Mouse (Mus musculus) intestine, embryonic 15.5 days (tissue): ENCODE measurements around the gene Gzmm. TPM values are rescaled to one million over a fixed set of nuclear protein-coding genes. Genes with fewer than 3 reads are reported as not detected.

Source experiments
- ATAC-seq: fragments of 200-750 bp; cut with Nextera tagmentation; 2 replicates; pipeline ENCODE4 v1.8.0; 2017; ENCODE audit warnings: moderate TSS enrichment, moderate library complexity
- H3K27ac ChIP-seq: fragments of 300-500 bp; sonication (generic); 2 replicates; pipeline ENCODE4 v1.5.1; 2015; ENCODE audit warnings: mild to moderate bottlenecking, inconsistent platforms
- H3K27me3 ChIP-seq: fragments of 300-500 bp; sonication (generic); replicated peaks from 2 replicates; pipeline ENCODE4 v1.6.1; 2015; ENCODE audit warnings: inconsistent platforms
- H3K36me3 ChIP-seq: fragments of 300-500 bp; sonication (generic); 2 replicates; pipeline ENCODE4 v1.6.1; 2015; ENCODE audit warnings: inconsistent platforms
- H3K4me1 ChIP-seq: fragments of 300-500 bp; sonication (generic); replicated peaks from 2 replicates; pipeline ENCODE4 v1.6.1; 2015; ENCODE audit warnings: inconsistent platforms
- H3K4me2 ChIP-seq: fragments of 300-500 bp; sonication (generic); replicated peaks from 2 replicates; pipeline ENCODE4 v1.6.1; 2015; ENCODE audit warnings: mild to moderate bottlenecking, inconsistent platforms
- H3K4me3 ChIP-seq: fragments of 300-500 bp; sonication (generic); replicated peaks from 2 replicates; pipeline ENCODE4 v1.5.1; 2015; ENCODE audit warnings: inconsistent platforms
- H3K9ac ChIP-seq: fragments of 300-500 bp; sonication (generic); 2 replicates; pipeline ENCODE4 v1.6.1; 2015; ENCODE audit warnings: inconsistent platforms
- H3K9me3 ChIP-seq: fragments of 300-500 bp; sonication (generic); 2 replicates; pipeline ENCODE4 v1.6.1; 2016; ENCODE audit warnings: inconsistent platforms
- WGBS: fragments of 180-500 bp; shearing (Covaris S2); methylation state at CpG from one replicate; pipeline ENCODE4 v1.1.7; 2015; 5-methylcytosine and 5-hydroxymethylcytosine counted together
- polyA plus RNA-seq: library from polyadenylated mRNA; unstranded; fragments of >200 nt; fragmentation: Nextera tagmentation; extraction: Ambion mirVana; gene quantifications from 2 replicates; pipeline ENCODE4 v1.2.1, GENCODE M21; 2015

The Gzmm gene
- polyA plus RNA-seq, result 0.52 and 0.76 TPM in 2 replicates

- WGBS, result 71% methylated on average over 4 of the region's 4 CpGs
Measured at GRCm38 (mm10) chr10:79688720-79689119, at the start of gene Gzmm. Gene Gzmm (plus strand): TSS chr10:79689020.

GRCm38 (mm10) chr10:79645711-79646110 lies 43.1 kb upstream of the Gzmm start, which contains the start of gene Odf3l2:
Gene Odf3l2 (minus strand): TSS chr10:79645738.
- Histone ChIP-seq H3K4me2 (no peak within 1 kb of the TSS), H3K9ac (no peak within 1 kb of the TSS), H3K27ac (no peak within 1 kb of the TSS), H3K36me3 (no peaks in the 10 kb centered on the region), H3K9me3 (no peaks in the 10 kb centered on the region), H3K4me1 (no peaks in the 10 kb centered on the region), H3K27me3 (no peaks in the 10 kb centered on the region), H3K4me3 (no peak within 1 kb of the TSS)
- ATAC-seq, result no peak
- WGBS, result 72% methylated on average over 8 of the region's 8 CpGs

More at GRCm38 (mm10) chr10:79688720-79689119, at the start of gene Gzmm:
- Histone ChIP-seq H3K4me3 (no peak within 1 kb of the TSS), H3K9me3 (no peaks in the 10 kb centered on the region), H3K4me1 (peaks cover 7% of the 10 kb centered on the region), H3K9ac (no peak within 1 kb of the TSS), H3K27ac (no peak within 1 kb of the TSS), H3K36me3 (peaks cover 43% of the 10 kb centered on the region), H3K4me2 (no peak within 1 kb of the TSS), H3K27me3 (no peaks in the 10 kb centered on the region)
- no peak for ATAC-seq

GRCm38 (mm10) chr10:79649070-79649751 lies 39.6 kb upstream of the Gzmm start:
- Histone ChIP-seq H3K27me3 (no peaks in the 10 kb centered on the region), H3K9ac (no peak overlapping the region), H3K27ac (no peak overlapping the region), H3K9me3 (no peaks in the 10 kb centered on the region), H3K4me1 (no peaks in the 10 kb centered on the region), H3K4me3 (no peak overlapping the region), H3K36me3 (no peaks in the 10 kb centered on the region), H3K4me2 (no peak overlapping the region)
- 26% methylated on average over 7 of the region's 7 CpGs for WGBS
- ATAC-seq, result peak; percentile 79

- Histone ChIP-seq H3K4me2 (no peak overlapping the region), H3K36me3 (no peaks in the 10 kb centered on the region), H3K9me3 (no peaks in the 10 kb centered on the region), H3K27me3 (no peaks in the 10 kb centered on the region; the same call in 1 of the 2 replicates), H3K4me1 (no peaks in the 10 kb centered on the region), H3K9ac (no peak overlapping the region), H3K4me3 (no peak overlapping the region), H3K27ac (no peak overlapping the region)
- WGBS, result 85% methylated on average over 7 of the region's 7 CpGs
- ATAC-seq, result no peak
Measured at GRCm38 (mm10) chr10:79652789-79653188, 36.0 kb upstream of the Gzmm start.

- Histone ChIP-seq H3K27ac (no peak overlapping the region), H3K4me1 (no peaks in the 10 kb centered on the region), H3K4me3 (no peak overlapping the region), H3K4me2 (no peak overlapping the region), H3K9ac (no peak overlapping the region), H3K27me3 (no peaks in the 10 kb centered on the region; the same call in 1 of the 2 replicates), H3K9me3 (no peaks in the 10 kb centered on the region), H3K36me3 (no peaks in the 10 kb centered on the region)
- peak; percentile 44; the same call in 1 of the 2 replicates for ATAC-seq
- WGBS, result 20% methylated on average over 1 of the region's 1 CpGs
Measured at GRCm38 (mm10) chr10:79654946-79655395, 33.8 kb upstream of the Gzmm start.

GRCm38 (mm10) chr10:79658829-79659228 lies 30.0 kb upstream of the Gzmm start:
- Histone ChIP-seq H3K4me2 (no peak overlapping the region), H3K27me3 (no peaks in the 10 kb centered on the region; the same call in 1 of the 2 replicates), H3K9me3 (no peaks in the 10 kb centered on the region), H3K36me3 (no peaks in the 10 kb centered on the region), H3K4me1 (peaks cover 2% of the 10 kb centered on the region; the same call in 1 of the 2 replicates), H3K4me3 (no peak overlapping the region), H3K27ac (no peak overlapping the region), H3K9ac (no peak overlapping the region)
- 14% methylated on average over 4 of the region's 4 CpGs for WGBS
- 0 out of 2 replicates have a peak, but pooled peaks have one; percentile 48 for ATAC-seq

GRCm38 (mm10) chr10:79660298-79660697 lies 28.5 kb upstream of the Gzmm start:
- Histone ChIP-seq H3K27me3 (no peaks in the 10 kb centered on the region; the same call in 1 of the 2 replicates), H3K4me1 (peaks cover 6% of the 10 kb centered on the region; the same call in 1 of the 2 replicates), H3K4me3 (no peak overlapping the region), H3K9me3 (no peaks in the 10 kb centered on the region), H3K36me3 (no peaks in the 10 kb centered on the region), H3K4me2 (no peak overlapping the region), H3K9ac (no peak overlapping the region), H3K27ac (no peak overlapping the region)
- no peak for ATAC-seq
- 75% methylated on average over 2 of the region's 2 CpGs for WGBS

GRCm38 (mm10) chr10:79661861-79662260 lies 27.0 kb upstream of the Gzmm start:
- no peaks in the 10 kb centered on the region for H3K36me3 ChIP-seq
- no peak overlapping the region for H3K27ac ChIP-seq
- no peak for ATAC-seq
- no peak overlapping the region for H3K4me2 ChIP-seq
- H3K27me3 ChIP-seq, result no peaks in the 10 kb centered on the region
- WGBS, result 48% methylated on average over 3 of the region's 3 CpGs
- peaks cover 6% of the 10 kb centered on the region; the same call in 1 of the 2 replicates for H3K4me1 ChIP-seq
- H3K9ac ChIP-seq, result no peak overlapping the region
- H3K9me3 ChIP-seq, result no peaks in the 10 kb centered on the region
- H3K4me3 ChIP-seq, result no peak overlapping the region

GRCm38 (mm10) chr10:79664131-79664665 lies 24.6 kb upstream of the Gzmm start, which contains the start of gene Madcam1:
Gene Madcam1 (plus strand): TSS chr10:79664559.
- Histone ChIP-seq H3K4me3 (no peak within 1 kb of the TSS), H3K9me3 (no peaks in the 10 kb centered on the region), H3K36me3 (no peaks in the 10 kb centered on the region), H3K9ac (no peak within 1 kb of the TSS), H3K4me1 (peaks cover 6% of the 10 kb centered on the region; the same call in 1 of the 2 replicates), H3K27ac (no peak within 1 kb of the TSS), H3K27me3 (no peaks in the 10 kb centered on the region), H3K4me2 (peak within 1 kb of the TSS; percentile 5; the same call in 1 of the 2 replicates)
- peak; percentile 21; the same call in 1 of the 2 replicates for ATAC-seq
- WGBS, result 12% methylated on average over 13 of the region's 13 CpGs

- peak overlapping the region; percentile 5; the same call in 1 of the 2 replicates for H3K4me2 ChIP-seq
- no peak for ATAC-seq
- 82% methylated on average over 8 of the region's 8 CpGs for WGBS
- H3K9ac ChIP-seq, result no peak overlapping the region
- no peak overlapping the region for H3K4me3 ChIP-seq
- no peaks in the 10 kb centered on the region for H3K36me3 ChIP-seq
- peaks cover 6% of the 10 kb centered on the region; the same call in 1 of the 2 replicates for H3K4me1 ChIP-seq
- no peaks in the 10 kb centered on the region for H3K27me3 ChIP-seq
- no peaks in the 10 kb centered on the region for H3K9me3 ChIP-seq
- no peak overlapping the region for H3K27ac ChIP-seq
Measured at GRCm38 (mm10) chr10:79665051-79665450, 23.8 kb upstream of the Gzmm start.

GRCm38 (mm10) chr10:79666493-79666892 lies 22.3 kb upstream of the Gzmm start:
- H3K9ac ChIP-seq, result no peak overlapping the region
- H3K27ac ChIP-seq, result no peak overlapping the region
- no peak overlapping the region for H3K4me2 ChIP-seq
- 82% methylated on average over 9 of the region's 9 CpGs for WGBS
- H3K4me1 ChIP-seq, result peaks cover 19% of the 10 kb centered on the region
- no peak for ATAC-seq
- H3K4me3 ChIP-seq, result no peak overlapping the region
- no peaks in the 10 kb centered on the region for H3K27me3 ChIP-seq
- H3K36me3 ChIP-seq, result no peaks in the 10 kb centered on the region
- H3K9me3 ChIP-seq, result no peaks in the 10 kb centered on the region

GRCm38 (mm10) chr10:79668076-79668475 lies 20.7 kb upstream of the Gzmm start:
- peaks cover 25% of the 10 kb centered on the region for H3K4me1 ChIP-seq
- H3K27ac ChIP-seq, result no peak overlapping the region
- no peak overlapping the region for H3K9ac ChIP-seq
- no peaks in the 10 kb centered on the region for H3K27me3 ChIP-seq
- no peaks in the 10 kb centered on the region for H3K36me3 ChIP-seq
- no peak overlapping the region for H3K4me3 ChIP-seq
- H3K9me3 ChIP-seq, result no peaks in the 10 kb centered on the region
- 72% methylated on average over 5 of the region's 5 CpGs for WGBS
- H3K4me2 ChIP-seq, result no peak overlapping the region
- no peak for ATAC-seq
